Mouse (Mus musculus): ENCODE measurements around the gene 6430571L13Rik. TPM values are rescaled to one million over a fixed set of nuclear protein-coding genes. Genes with fewer than 3 reads are reported as not detected.
"Not testable (repeated sequence)": the region's sequence is repeated elsewhere in the genome, so short reads cannot be mapped to it uniquely, and the experiment has no call there.

6430571L13Rik gene
- polyA plus RNA-seq, 1 experiment from 2014 or later = 0.28 TPM

GRCm38 (mm10) chr9:107300224-107300973 is 40.0 kb upstream of the 6430571L13Rik start:
- H3K36me3 ChIP-seq = peaks cover 9% of the 10 kb centered on the region; the same call in 1 of the 2 replicates
- no peaks in the 10 kb centered on the region for H3K9me3 ChIP-seq
- no peak for ATAC-seq
- 94% methylated on average over 30 of the region's 30 CpGs for WGBS
- no peaks in the 10 kb centered on the region for H3K27me3 ChIP-seq (replicated peaks)
- no peak overlapping the region for H3K27ac ChIP-seq
- H3K4me2 ChIP-seq (replicated peaks) = 0 out of 2 replicates have a peak overlapping the region, but pooled peaks have one; percentile 76
- H3K4me1 ChIP-seq (replicated peaks) = peaks cover 29% of the 10 kb centered on the region
- H3K4me3 ChIP-seq (replicated peaks) = no peak overlapping the region
- no peak overlapping the region; the same call in 1 of the 2 replicates for H3K9ac ChIP-seq

- H3K4me3 ChIP-seq (replicated peaks) = no peak overlapping the region
- ATAC-seq = no peak
- 84% methylated on average over 17 of the region's 17 CpGs for WGBS
- peaks cover 29% of the 10 kb centered on the region for H3K4me1 ChIP-seq (replicated peaks)
- no peaks in the 10 kb centered on the region for H3K9me3 ChIP-seq
- peaks cover 9% of the 10 kb centered on the region; the same call in 1 of the 2 replicates for H3K36me3 ChIP-seq
- H3K4me2 ChIP-seq (replicated peaks) = no peak overlapping the region
- no peak overlapping the region for H3K27ac ChIP-seq
- no peak overlapping the region for H3K9ac ChIP-seq
- no peaks in the 10 kb centered on the region for H3K27me3 ChIP-seq (replicated peaks)
Measured at GRCm38 (mm10) chr9:107301554-107302331, 38.7 kb upstream of the 6430571L13Rik start.

GRCm38 (mm10) chr9:107302592-107302991 is 37.8 kb upstream of the 6430571L13Rik start:
- 60% methylated on average over 7 of the region's 7 CpGs for WGBS
- Histone ChIP-seq H3K27ac (no peak overlapping the region), H3K4me2 (replicated peaks) (no peak overlapping the region), H3K27me3 (replicated peaks) (no peaks in the 10 kb centered on the region), H3K36me3 (peaks cover 9% of the 10 kb centered on the region; the same call in 1 of the 2 replicates), H3K9ac (no peak overlapping the region), H3K4me3 (replicated peaks) (no peak overlapping the region), H3K9me3 (no peaks in the 10 kb centered on the region), H3K4me1 (replicated peaks) (peaks cover 37% of the 10 kb centered on the region)
- no peak for ATAC-seq

- peaks cover 9% of the 10 kb centered on the region; the same call in 1 of the 2 replicates for H3K36me3 ChIP-seq
- WGBS = 77% methylated on average over 9 of the region's 9 CpGs
- H3K4me1 ChIP-seq (replicated peaks) = peaks cover 38% of the 10 kb centered on the region
- no peak for ATAC-seq
- H3K27me3 ChIP-seq (replicated peaks) = no peaks in the 10 kb centered on the region
- no peak overlapping the region for H3K4me3 ChIP-seq (replicated peaks)
- no peak overlapping the region for H3K27ac ChIP-seq
- H3K4me2 ChIP-seq (replicated peaks) = no peak overlapping the region
- no peak overlapping the region for H3K9ac ChIP-seq
- no peaks in the 10 kb centered on the region for H3K9me3 ChIP-seq
Measured at GRCm38 (mm10) chr9:107303121-107303820, 37.1 kb upstream of the 6430571L13Rik start.

- Histone ChIP-seq H3K27me3 (replicated peaks) (no peaks in the 10 kb centered on the region), H3K36me3 (peaks cover 9% of the 10 kb centered on the region; the same call in 1 of the 2 replicates), H3K4me1 (replicated peaks) (peaks cover 38% of the 10 kb centered on the region)
Measured at GRCm38 (mm10) chr9:107303900-107304299, 36.5 kb upstream of the 6430571L13Rik start.

GRCm38 (mm10) chr9:107304383-107304782 is 36.0 kb upstream of the 6430571L13Rik start:
- H3K9ac ChIP-seq = no peak overlapping the region
- no peak overlapping the region for H3K4me2 ChIP-seq (replicated peaks)
- H3K27me3 ChIP-seq (replicated peaks) = no peaks in the 10 kb centered on the region
- H3K4me3 ChIP-seq (replicated peaks) = no peak overlapping the region
- no peaks in the 10 kb centered on the region for H3K9me3 ChIP-seq
- peaks cover 9% of the 10 kb centered on the region; the same call in 1 of the 2 replicates for H3K36me3 ChIP-seq
- 80% methylated on average over 3 of the region's 3 CpGs for WGBS
- no peak overlapping the region for H3K27ac ChIP-seq
- H3K4me1 ChIP-seq (replicated peaks) = peaks cover 35% of the 10 kb centered on the region
- no peak for ATAC-seq

More at GRCm38 (mm10) chr9:107303900-107304299, 36.5 kb upstream of the 6430571L13Rik start:
- Histone ChIP-seq H3K9me3 (no peaks in the 10 kb centered on the region), H3K4me3 (replicated peaks) (no peak overlapping the region), H3K4me2 (replicated peaks) (no peak overlapping the region), H3K27ac (no peak overlapping the region), H3K9ac (no peak overlapping the region)
- WGBS = 80% methylated on average over 5 of the region's 5 CpGs
- no peak for ATAC-seq

GRCm38 (mm10) chr9:107305012-107305411 is 35.4 kb upstream of the 6430571L13Rik start:
- Histone ChIP-seq H3K36me3 (peaks cover 9% of the 10 kb centered on the region; the same call in 1 of the 2 replicates), H3K27ac (peak overlapping the region; percentile 66), H3K4me2 (replicated peaks) (peak overlapping the region; percentile 26; the same call in 1 of the 2 replicates), H3K9ac (peak overlapping the region; percentile 33; the same call in 1 of the 2 replicates), H3K4me3 (replicated peaks) (no peak overlapping the region), H3K4me1 (replicated peaks) (peaks cover 32% of the 10 kb centered on the region), H3K27me3 (replicated peaks) (no peaks in the 10 kb centered on the region), H3K9me3 (no peaks in the 10 kb centered on the region)
- WGBS = 77% methylated on average over 4 of the region's 4 CpGs
- ATAC-seq = no peak

GRCm38 (mm10) chr9:107305601-107306542 is 34.5 kb upstream of the 6430571L13Rik start:
- ATAC-seq = peak; percentile 63
- H3K4me2 ChIP-seq (replicated peaks) = peak overlapping the region; percentile 26

GRCm38 (mm10) chr9:107306673-107307072 is 33.7 kb upstream of the 6430571L13Rik start:
- H3K4me1 ChIP-seq (replicated peaks) = peaks cover 32% of the 10 kb centered on the region
- H3K36me3 ChIP-seq; H3K9ac ChIP-seq; ATAC-seq; H3K4me3 ChIP-seq (replicated peaks); H3K27me3 ChIP-seq (replicated peaks); H3K9me3 ChIP-seq; H3K4me2 ChIP-seq (replicated peaks): not testable (repeated sequence)
- H3K27ac ChIP-seq = 0 out of 2 replicates have a peak overlapping the region, but pooled peaks have one; percentile 73
- 96% methylated on average over 1 of the region's 1 CpGs for WGBS

More at GRCm38 (mm10) chr9:107305601-107306542, 34.5 kb upstream of the 6430571L13Rik start:
- H3K36me3 ChIP-seq = peaks cover 2% of the 10 kb centered on the region; the same call in 1 of the 2 replicates
- peak overlapping the region; percentile 33; the same call in 1 of the 2 replicates for H3K9ac ChIP-seq
- H3K4me3 ChIP-seq (replicated peaks) = no peak overlapping the region
- H3K27me3 ChIP-seq (replicated peaks) = no peaks in the 10 kb centered on the region
- peak overlapping the region; percentile 84 for H3K27ac ChIP-seq
- 47% methylated on average over 13 of the region's 13 CpGs for WGBS
- peaks cover 32% of the 10 kb centered on the region for H3K4me1 ChIP-seq (replicated peaks)
- H3K9me3 ChIP-seq = no peaks in the 10 kb centered on the region

GRCm38 (mm10) chr9:107307099-107307872 is 33.1 kb upstream of the 6430571L13Rik start:
- Histone ChIP-seq H3K9ac (no peak overlapping the region), H3K27me3 (replicated peaks) (no peaks in the 10 kb centered on the region), H3K4me2 (replicated peaks) (peak overlapping the region; percentile 35), H3K9me3 (no peaks in the 10 kb centered on the region), H3K4me3 (replicated peaks) (no peak overlapping the region), H3K27ac (peak overlapping the region; percentile 73), H3K36me3 (no peaks in the 10 kb centered on the region), H3K4me1 (replicated peaks) (peaks cover 32% of the 10 kb centered on the region)
- peak; percentile 44 for ATAC-seq
- WGBS = 69% methylated on average over 11 of the region's 11 CpGs

Data from intestine, embryonic 15.5 days (tissue).